ENCODE assay signal across 10 mouse cellular contexts in the genomic region with DNA sequence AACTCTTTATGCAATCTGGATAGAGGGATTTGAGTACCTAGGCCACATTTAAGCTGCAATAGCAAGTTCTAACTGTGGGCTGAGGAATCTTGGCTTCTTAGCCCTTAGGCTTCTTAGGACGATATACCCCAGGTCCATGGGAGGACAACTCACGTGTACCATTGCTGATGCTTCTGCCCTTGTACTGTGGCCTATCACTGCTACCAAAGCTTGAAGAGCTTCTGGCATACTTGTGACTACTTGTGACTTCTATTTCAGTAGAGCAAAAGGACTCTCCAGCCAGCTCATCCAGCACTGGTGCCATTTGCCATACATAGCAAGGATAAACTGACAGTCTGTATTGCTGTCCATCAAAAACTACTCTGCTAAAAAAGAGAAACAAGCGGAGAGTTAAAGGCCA.
"Had no signal": no experiment of that assay in that cellular context is flagged by ENCODE, and none has a peak within 500 bp of the region (broad histone marks: within the 10 kb centered on the region; RNA-seq: fewer than 3 reads in every experiment).

No protein-coding gene starts in this region.

- ATAC-seq: midbrain, embryonic 16.5 days had no signal

- DNase-seq: kidney, adult 9 months; kidney, postnatal 36 days; layer of hippocampus, adult 9-11 months; layer of hippocampus, postnatal 36 days; lung, embryonic 14.5 days; lung, postnatal 10 days; lung, postnatal 4 days; right cerebral cortex, postnatal 14 days; thymus, postnatal 36 days had no signal
